Mouse (Mus musculus) liver, embryonic 14.5 days (tissue): ENCODE measurements around the gene Gm10837.

ENCODE experiments used
- CTCF ChIP-seq: IDR thresholded peaks from 2 replicates; pipeline ENCODE4 v1.5.1; 2016; ENCODE audit warnings: antibody characterized with exemption, low read depth, control low read depth
- EP300 ChIP-seq: IDR thresholded peaks from 2 replicates; pipeline ENCODE4 v1.6.1; 2016; ENCODE audit warnings: antibody characterized with exemption, low read depth

DNA sequence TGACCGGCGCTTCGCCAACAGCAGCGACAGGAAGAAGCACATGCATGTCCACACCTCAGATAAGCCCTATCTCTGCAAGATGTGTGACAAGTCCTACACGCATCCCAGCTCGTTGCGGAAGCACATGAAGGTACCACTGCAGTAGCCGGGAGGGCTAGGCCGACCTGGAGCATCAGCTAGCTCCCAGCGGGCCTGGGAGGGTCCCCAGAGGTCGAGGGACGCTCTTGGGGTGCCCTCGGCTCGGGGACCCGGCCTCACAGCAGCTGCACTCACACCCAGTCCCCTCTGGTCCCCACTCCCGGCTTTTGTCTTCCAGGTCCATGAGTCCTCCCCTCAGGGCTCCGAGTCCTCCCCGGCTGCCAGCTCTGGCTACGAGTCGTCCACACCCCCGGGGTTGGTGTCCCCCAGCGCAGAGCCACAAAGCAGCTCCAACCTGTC is 11.8 kb upstream of the Gm10837 start:
- TF ChIP-seq CTCF (no peak), EP300 (no peak)
